Mouse (Mus musculus): ENCODE measurements around the gene Ttc3. TPM values are rescaled to one million over a fixed set of nuclear protein-coding genes. Genes with fewer than 3 reads are reported as not detected.

Ttc3 gene
- polyA plus RNA-seq, 1 experiment from 2014 or later: 484 TPM

DNA sequence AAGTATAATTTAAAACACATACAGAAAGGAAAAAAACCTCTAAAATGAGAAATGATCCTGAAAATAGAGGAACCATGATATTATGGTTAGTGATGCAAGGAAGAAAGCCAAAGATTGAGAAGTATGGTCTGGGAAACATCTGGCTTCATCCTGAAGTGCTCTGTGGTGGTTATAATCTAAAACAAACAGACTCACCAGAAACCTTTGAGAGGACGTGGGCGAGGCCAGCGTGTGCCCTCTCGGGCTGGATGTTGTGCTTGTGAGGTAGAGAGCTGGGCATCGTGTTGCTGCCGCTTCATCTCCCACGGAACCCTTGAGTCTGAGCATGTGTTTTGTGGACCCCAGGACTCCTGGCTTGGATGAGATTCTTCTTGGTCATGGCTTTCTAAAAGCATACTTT, 26.2 kb downstream of the Ttc3 start:
- H3K36me3 ChIP-seq (ENCODE audit: control insufficient read depth, insufficient read depth, low read length): peaks cover 2% of the 10 kb centered on the region; the same call in 1 of the 2 replicates
- DNase-seq (ENCODE audit: low spot score) (no peak), ATAC-seq (replicated peaks; ENCODE audit: low FRiP score) (no peak)
- no peak overlapping the region for H3K9ac ChIP-seq (ENCODE audit: low read length)
- H3K4me2 ChIP-seq (ENCODE audit: low read depth, low read length, severe bottlenecking): no peak overlapping the region
- H3K27ac ChIP-seq (ENCODE audit: low read depth, low read length): no peak overlapping the region
- H3K9me3 ChIP-seq (ENCODE audit: control insufficient read depth, low read length): no peaks in the 10 kb centered on the region
- no peaks in the 10 kb centered on the region for H3K4me1 ChIP-seq (replicated peaks; ENCODE audit: control insufficient read depth, insufficient read depth, low read length)
- H3K4me3 ChIP-seq (ENCODE audit: low read depth, low read length): no peak overlapping the region
- WGBS: 89% methylated on average over 7 of the region's 7 CpGs
- H3K27me3 ChIP-seq (ENCODE audit: control insufficient read depth, insufficient read depth, low read length): no peaks in the 10 kb centered on the region

DNA sequence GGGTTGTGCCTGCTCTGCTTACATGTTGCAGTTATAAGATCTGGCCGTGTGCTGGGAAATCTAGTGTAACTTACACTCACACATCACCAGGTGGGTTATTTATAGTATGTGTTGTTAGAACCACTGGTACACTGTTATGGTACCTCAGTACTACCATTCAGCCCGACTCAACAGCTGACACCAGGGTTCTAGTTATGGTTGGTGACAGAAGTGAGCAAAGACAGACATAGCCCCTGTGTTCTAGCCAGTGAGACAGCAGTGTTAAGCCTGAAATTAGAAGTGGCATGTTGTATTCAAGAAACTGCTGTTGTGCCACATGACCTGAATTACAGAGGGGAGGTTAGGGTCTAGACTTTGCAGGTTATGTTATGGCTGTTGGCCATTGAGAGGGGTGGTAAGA, 28.7 kb downstream of the Ttc3 start:
- Histone ChIP-seq H3K4me3 (ENCODE audit: low read depth, low read length) (no peak overlapping the region), H3K4me2 (ENCODE audit: low read depth, low read length, severe bottlenecking) (no peak overlapping the region), H3K27me3 (ENCODE audit: control insufficient read depth, insufficient read depth, low read length) (no peaks in the 10 kb centered on the region), H3K4me1 (replicated peaks; ENCODE audit: control insufficient read depth, insufficient read depth, low read length) (no peaks in the 10 kb centered on the region), H3K27ac (ENCODE audit: low read depth, low read length) (no peak overlapping the region), H3K9me3 (ENCODE audit: control insufficient read depth, low read length) (no peaks in the 10 kb centered on the region), H3K9ac (ENCODE audit: low read length) (no peak overlapping the region), H3K36me3 (ENCODE audit: control insufficient read depth, insufficient read depth, low read length) (peaks cover 2% of the 10 kb centered on the region; the same call in 1 of the 2 replicates)
- ATAC-seq (replicated peaks; ENCODE audit: low FRiP score): no peak
- DNase-seq (ENCODE audit: low spot score): no peak
- WGBS: 94% methylated on average over 2 of the region's 2 CpGs

DNA sequence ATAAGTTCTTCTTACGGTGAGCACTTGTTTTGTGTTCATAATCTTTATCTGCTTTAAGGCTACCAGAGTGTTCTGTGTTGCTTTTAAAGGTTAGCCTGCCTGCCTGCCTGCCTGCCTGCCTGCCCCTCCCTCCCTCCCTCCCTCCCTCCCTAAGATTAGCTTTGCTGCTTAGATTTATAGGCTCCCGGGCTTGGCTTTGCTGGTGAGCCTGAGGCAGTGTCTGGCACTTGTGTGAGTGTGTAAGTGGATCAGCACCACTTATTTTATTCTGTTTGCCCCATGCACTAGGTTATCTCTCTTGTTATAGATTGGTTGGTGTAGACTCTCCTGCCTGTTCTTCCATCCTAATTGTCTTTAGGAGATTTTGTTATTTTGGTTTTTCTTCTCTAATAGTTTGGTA, 31.2 kb downstream of the Ttc3 start:
- Histone ChIP-seq H3K4me2 (ENCODE audit: low read depth, low read length, severe bottlenecking) (no peak overlapping the region), H3K27me3 (ENCODE audit: control insufficient read depth, insufficient read depth, low read length) (no peaks in the 10 kb centered on the region), H3K4me3 (ENCODE audit: low read depth, low read length) (no peak overlapping the region), H3K9ac (ENCODE audit: low read length) (no peak overlapping the region), H3K9me3 (ENCODE audit: control insufficient read depth, low read length) (no peaks in the 10 kb centered on the region), H3K36me3 (ENCODE audit: control insufficient read depth, insufficient read depth, low read length) (no peaks in the 10 kb centered on the region), H3K4me1 (replicated peaks; ENCODE audit: control insufficient read depth, insufficient read depth, low read length) (no peaks in the 10 kb centered on the region), H3K27ac (ENCODE audit: low read depth, low read length) (no peak overlapping the region)
- WGBS: 55% methylated on average over 2 of the region's 2 CpGs
- ATAC-seq (replicated peaks; ENCODE audit: low FRiP score) (no peak), DNase-seq (ENCODE audit: low spot score) (no peak)

- Histone ChIP-seq H3K36me3 (ENCODE audit: control insufficient read depth, insufficient read depth, low read length) (no peaks in the 10 kb centered on the region), H3K9ac (ENCODE audit: low read length) (no peak overlapping the region), H3K4me1 (replicated peaks; ENCODE audit: control insufficient read depth, insufficient read depth, low read length) (no peaks in the 10 kb centered on the region), H3K27me3 (ENCODE audit: control insufficient read depth, insufficient read depth, low read length) (no peaks in the 10 kb centered on the region), H3K9me3 (ENCODE audit: control insufficient read depth, low read length) (no peaks in the 10 kb centered on the region), H3K4me2 (ENCODE audit: low read depth, low read length, severe bottlenecking) (no peak overlapping the region), H3K27ac (ENCODE audit: low read depth, low read length) (no peak overlapping the region), H3K4me3 (ENCODE audit: low read depth, low read length) (no peak overlapping the region)
- no peak for ATAC-seq (replicated peaks; ENCODE audit: low FRiP score)
- WGBS: 92% methylated on average over 4 of the region's 4 CpGs
- DNase-seq (ENCODE audit: low spot score): no peak
Measured at GRCm38 (mm10) chr16:94402185-94402584, 31.8 kb downstream of the Ttc3 start.

- Histone ChIP-seq H3K27ac (ENCODE audit: low read depth, low read length) (no peak overlapping the region), H3K36me3 (ENCODE audit: control insufficient read depth, insufficient read depth, low read length) (no peaks in the 10 kb centered on the region), H3K9me3 (ENCODE audit: control insufficient read depth, low read length) (no peaks in the 10 kb centered on the region), H3K4me3 (ENCODE audit: low read depth, low read length) (no peak overlapping the region), H3K4me1 (replicated peaks; ENCODE audit: control insufficient read depth, insufficient read depth, low read length) (no peaks in the 10 kb centered on the region), H3K9ac (ENCODE audit: low read length) (no peak overlapping the region), H3K4me2 (ENCODE audit: low read depth, low read length, severe bottlenecking) (no peak overlapping the region), H3K27me3 (ENCODE audit: control insufficient read depth, insufficient read depth, low read length) (no peaks in the 10 kb centered on the region)
- 90% methylated on average over 3 of the region's 3 CpGs for WGBS
- DNase-seq (ENCODE audit: low spot score): no peak
- no peak for ATAC-seq (replicated peaks; ENCODE audit: low FRiP score)
Measured at GRCm38 (mm10) chr16:94411287-94411686, 40.9 kb downstream of the Ttc3 start.

DNA sequence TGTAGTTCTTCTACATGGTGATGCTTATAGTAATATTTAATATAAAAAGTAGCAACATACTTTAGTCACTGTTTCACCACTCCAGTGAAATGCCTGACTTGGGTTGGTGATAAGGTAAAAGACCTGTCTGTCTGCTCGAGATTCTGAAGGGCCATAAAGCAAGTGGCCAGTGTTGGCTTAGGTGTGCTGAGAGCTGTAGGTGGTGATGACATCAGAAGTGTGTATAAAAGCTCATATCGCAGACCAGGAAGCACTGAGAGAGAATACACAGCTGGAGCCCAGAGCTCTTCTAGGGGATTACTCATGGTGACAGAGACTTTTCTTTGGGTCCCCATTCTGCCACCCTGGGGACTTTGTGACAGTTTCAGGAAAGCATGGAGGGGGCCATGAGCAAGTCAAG, 41.8 kb downstream of the Ttc3 start:
- Histone ChIP-seq H3K27me3 (ENCODE audit: control insufficient read depth, insufficient read depth, low read length) (no peaks in the 10 kb centered on the region), H3K36me3 (ENCODE audit: control insufficient read depth, insufficient read depth, low read length) (no peaks in the 10 kb centered on the region), H3K27ac (ENCODE audit: low read depth, low read length) (no peak overlapping the region), H3K9me3 (ENCODE audit: control insufficient read depth, low read length) (no peaks in the 10 kb centered on the region), H3K4me1 (replicated peaks; ENCODE audit: control insufficient read depth, insufficient read depth, low read length) (no peaks in the 10 kb centered on the region), H3K4me2 (ENCODE audit: low read depth, low read length, severe bottlenecking) (no peak overlapping the region), H3K9ac (ENCODE audit: low read length) (no peak overlapping the region), H3K4me3 (ENCODE audit: low read depth, low read length) (no peak overlapping the region)
- DNase-seq (ENCODE audit: low spot score): no peak
- ATAC-seq (replicated peaks; ENCODE audit: low FRiP score): no peak
- WGBS: 93% methylated on average over 2 of the region's 2 CpGs

DNA sequence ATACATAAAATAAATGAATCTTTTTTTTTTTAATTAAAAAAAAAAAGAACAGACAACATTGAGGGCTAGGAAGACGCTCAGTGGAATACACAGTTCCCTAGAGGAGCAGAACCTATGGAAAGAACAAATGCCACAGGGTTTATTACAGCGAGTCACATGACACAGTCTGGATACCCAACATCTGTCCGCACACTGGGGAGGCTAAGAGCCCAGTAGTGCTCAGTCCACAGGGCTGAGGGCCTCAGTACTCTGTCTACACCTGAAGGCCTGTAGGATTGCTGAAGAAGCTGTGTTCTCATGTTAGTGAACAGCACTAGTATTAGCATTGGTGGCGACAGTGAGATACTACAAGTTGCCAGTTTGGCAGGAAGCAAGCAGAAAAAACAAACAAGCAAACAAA, 42.3 kb downstream of the Ttc3 start:
- H3K36me3 ChIP-seq (ENCODE audit: control insufficient read depth, insufficient read depth, low read length): no peaks in the 10 kb centered on the region
- H3K4me2 ChIP-seq (ENCODE audit: low read depth, low read length, severe bottlenecking): no peak overlapping the region
- no peaks in the 10 kb centered on the region for H3K4me1 ChIP-seq (replicated peaks; ENCODE audit: control insufficient read depth, insufficient read depth, low read length)
- 95% methylated on average over 4 of the region's 4 CpGs for WGBS
- H3K4me3 ChIP-seq (ENCODE audit: low read depth, low read length): no peak overlapping the region
- H3K27ac ChIP-seq (ENCODE audit: low read depth, low read length): no peak overlapping the region
- no peak overlapping the region for H3K9ac ChIP-seq (ENCODE audit: low read length)
- H3K9me3 ChIP-seq (ENCODE audit: control insufficient read depth, low read length): no peaks in the 10 kb centered on the region
- no peak for DNase-seq (ENCODE audit: low spot score)
- no peak for ATAC-seq (replicated peaks; ENCODE audit: low FRiP score)
- no peaks in the 10 kb centered on the region for H3K27me3 ChIP-seq (ENCODE audit: control insufficient read depth, insufficient read depth, low read length)

DNA sequence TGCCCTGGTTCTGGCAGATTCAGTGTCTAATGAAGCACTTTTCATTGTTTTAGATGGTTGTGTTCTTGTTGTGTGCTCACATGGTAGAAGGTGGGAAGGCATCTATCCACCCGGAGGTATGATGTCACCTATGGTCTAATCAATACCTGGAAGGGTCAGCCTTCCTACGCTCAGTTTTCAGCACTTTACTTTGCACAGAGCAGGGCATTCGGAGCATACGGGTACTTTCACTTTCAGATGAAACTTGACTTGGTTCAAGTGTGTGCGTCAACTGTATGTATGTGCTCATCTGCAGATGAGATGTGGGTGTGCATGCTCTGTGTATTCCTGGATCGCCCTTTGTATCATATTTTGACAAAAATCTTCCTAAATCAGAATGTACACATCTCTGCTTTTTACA, 43.7 kb downstream of the Ttc3 start:
- WGBS: 93% methylated on average over 6 of the region's 6 CpGs
- Histone ChIP-seq H3K9me3 (ENCODE audit: control insufficient read depth, low read length) (no peaks in the 10 kb centered on the region), H3K4me2 (ENCODE audit: low read depth, low read length, severe bottlenecking) (no peak overlapping the region), H3K36me3 (ENCODE audit: control insufficient read depth, insufficient read depth, low read length) (peaks cover 5% of the 10 kb centered on the region; the same call in 1 of the 2 replicates), H3K4me1 (replicated peaks; ENCODE audit: control insufficient read depth, insufficient read depth, low read length) (no peaks in the 10 kb centered on the region), H3K27ac (ENCODE audit: low read depth, low read length) (no peak overlapping the region), H3K27me3 (ENCODE audit: control insufficient read depth, insufficient read depth, low read length) (no peaks in the 10 kb centered on the region), H3K9ac (ENCODE audit: low read length) (no peak overlapping the region), H3K4me3 (ENCODE audit: low read depth, low read length) (no peak overlapping the region)
- no peak for ATAC-seq (replicated peaks; ENCODE audit: low FRiP score)
- DNase-seq (ENCODE audit: low spot score): no peak

GRCm38 (mm10) chr16:94420498-94420897, 50.1 kb downstream of the Ttc3 start:
- H3K27ac ChIP-seq (ENCODE audit: low read depth, low read length): no peak overlapping the region
- no peaks in the 10 kb centered on the region; the same call in 1 of the 2 replicates for H3K9me3 ChIP-seq (ENCODE audit: control insufficient read depth, low read length)
- no peak overlapping the region for H3K9ac ChIP-seq (ENCODE audit: low read length)
- H3K4me3 ChIP-seq (ENCODE audit: low read depth, low read length): no peak overlapping the region
- ATAC-seq (replicated peaks; ENCODE audit: low FRiP score) (no peak), DNase-seq (ENCODE audit: low spot score) (no peak)
- H3K27me3 ChIP-seq (ENCODE audit: control insufficient read depth, insufficient read depth, low read length): no peaks in the 10 kb centered on the region
- 97% methylated on average over 3 of the region's 3 CpGs for WGBS
- no peaks in the 10 kb centered on the region for H3K4me1 ChIP-seq (replicated peaks; ENCODE audit: control insufficient read depth, insufficient read depth, low read length)
- H3K4me2 ChIP-seq (ENCODE audit: low read depth, low read length, severe bottlenecking): no peak overlapping the region
- H3K36me3 ChIP-seq (ENCODE audit: control insufficient read depth, insufficient read depth, low read length): peaks cover 32% of the 10 kb centered on the region

Measured in forebrain, embryonic 11.5 days (tissue).